Mouse (Mus musculus) midbrain, postnatal 0 days (tissue): Measurements from ENCODE around the gene Tmem185b. TPM values are rescaled to one million over a fixed set of nuclear protein-coding genes. Genes with fewer than 3 reads are reported as not detected.

Experiments
- ATAC-seq: fragments of 200-750 bp; cut with Nextera tagmentation; 2 replicates; pipeline ENCODE4 v1.8.0; 2017; ENCODE audit warnings: moderate number of reproducible peaks, mild to moderate bottlenecking, moderate TSS enrichment, moderate library complexity; ENCODE audit not compliant: low FRiP score
- DNase-seq: peaks from one replicate; pipeline ENCODE4 v3.0.0-alpha.2; 2015; ENCODE audit warnings: low spot score
- H3K27ac ChIP-seq: fragments of 300-500 bp; sonication (generic); 2 replicates; pipeline ENCODE4 v1.5.1; 2014; ENCODE audit warnings: low read depth, mild to moderate bottlenecking, low read length, mixed read lengths
- H3K27me3 ChIP-seq: fragments of 300-500 bp; sonication (generic); 2 replicates; pipeline ENCODE4 v1.6.1; 2014; ENCODE audit warnings: low read length, control low read depth, mixed read lengths; ENCODE audit not compliant: insufficient read depth
- H3K36me3 ChIP-seq: fragments of 300-500 bp; sonication (generic); 2 replicates; pipeline ENCODE4 v1.6.1; 2014; ENCODE audit warnings: low read length, control low read depth, mixed read lengths; ENCODE audit not compliant: insufficient read depth
- H3K4me1 ChIP-seq: fragments of 300-500 bp; sonication (generic); 2 replicates; pipeline ENCODE4 v1.6.1; 2014; ENCODE audit warnings: mild to moderate bottlenecking, control low read depth, antibody characterized with exemption, low read length, mixed read lengths; ENCODE audit not compliant: insufficient read depth
- H3K4me2 ChIP-seq: fragments of 300-500 bp; sonication (generic); 2 replicates; pipeline ENCODE4 v1.6.1; 2014; ENCODE audit warnings: low read depth, mild to moderate bottlenecking, low read length, mixed read lengths; ENCODE audit not compliant: poor library complexity, severe bottlenecking
- H3K4me3 ChIP-seq: fragments of 300-500 bp; sonication (generic); 2 replicates; pipeline ENCODE4 v1.5.1; 2014; ENCODE audit warnings: low read depth, mild to moderate bottlenecking, low read length, moderate library complexity
- H3K9ac ChIP-seq: fragments of 300-500 bp; sonication (generic); replicated peaks from 2 replicates; pipeline ENCODE4 v1.6.1; 2014; ENCODE audit warnings: mild to moderate bottlenecking, low read length, moderate library complexity, mixed read lengths; ENCODE audit not compliant: poor library complexity, severe bottlenecking
- H3K9me3 ChIP-seq: fragments of 300-500 bp; sonication (generic); 2 replicates; pipeline ENCODE4 v1.6.1; 2016; ENCODE audit warnings: low read length, control low read depth
- CTCF ChIP-seq: IDR thresholded peaks from 2 replicates; pipeline ENCODE4 v1.5.1; 2016; ENCODE audit warnings: antibody characterized with exemption, mild to moderate bottlenecking
- WGBS: fragments of 180-500 bp; shearing (Covaris S2); extraction: QIAGEN DNeasy Blood & Tissue Kit; methylation state at CpG from one replicate; pipeline ENCODE4 v1.1.7; 2014; 5-methylcytosine and 5-hydroxymethylcytosine counted together
- polyA plus RNA-seq: library from polyadenylated mRNA; unstranded; fragments of >200 nt; fragmentation: Nextera tagmentation; extraction: Ambion mirVana; gene quantifications from 2 replicates; pipeline ENCODE4 v1.2.1, GENCODE M21; 2015
- total RNA-seq: library from RNA; depleted of rRNA; stranded (reverse); fragments of >200 nt; gene quantifications from 2 replicates; pipeline ENCODE4 v1.2.3, GENCODE M21; 2014

Tmem185b gene
- total and polyA plus RNA-seq, 2 experiments from 2014 or later: 12.6 to 22.7 TPM

- H3K27me3 ChIP-seq: no peaks in the 10 kb centered on the region
- no peak overlapping the region for H3K4me3 ChIP-seq
- H3K27ac ChIP-seq: no peak overlapping the region
- no peak overlapping the region for H3K4me2 ChIP-seq
- no peak overlapping the region for H3K9ac ChIP-seq
- no peaks in the 10 kb centered on the region for H3K36me3 ChIP-seq
- no peaks in the 10 kb centered on the region for H3K9me3 ChIP-seq
- WGBS: 56% methylated on average over 3 of the region's 3 CpGs
- TF ChIP-seq CTCF: peak; percentile 48
- DNase-seq (no peak), ATAC-seq (no peak)
- H3K4me1 ChIP-seq: no peaks in the 10 kb centered on the region
Observed at GRCm38 (mm10) chr1:119482891-119483290, 43.1 kb upstream of the Tmem185b start.

- Histone ChIP-seq H3K36me3 (no peaks in the 10 kb centered on the region), H3K9ac (no peak overlapping the region), H3K4me2 (no peak overlapping the region), H3K4me1 (no peaks in the 10 kb centered on the region), H3K27me3 (no peaks in the 10 kb centered on the region), H3K9me3 (no peaks in the 10 kb centered on the region), H3K27ac (no peak overlapping the region), H3K4me3 (no peak overlapping the region)
- WGBS: 65% methylated on average over 3 of the region's 3 CpGs
- DNase-seq (peak; percentile 63), ATAC-seq (0 out of 2 replicates have a peak, but pooled peaks have one; percentile 29)
- peak; percentile 84 for TF ChIP-seq CTCF
Observed at GRCm38 (mm10) chr1:119484457-119484856, 41.5 kb upstream of the Tmem185b start.

GRCm38 (mm10) chr1:119485825-119486224, 40.1 kb upstream of the Tmem185b start:
- WGBS: 20% methylated on average over 2 of the region's 2 CpGs

GRCm38 (mm10) chr1:119487917-119488590, 37.9 kb upstream of the Tmem185b start:
- no peaks in the 10 kb centered on the region for H3K9me3 ChIP-seq
- no peak for TF ChIP-seq CTCF
- ATAC-seq (no peak), DNase-seq (no peak)
- no peaks in the 10 kb centered on the region for H3K27me3 ChIP-seq
- H3K36me3 ChIP-seq: no peaks in the 10 kb centered on the region
- no peak overlapping the region for H3K4me3 ChIP-seq
- H3K27ac ChIP-seq: no peak overlapping the region
- no peak overlapping the region for H3K4me2 ChIP-seq
- WGBS: 70% methylated on average over 10 of the region's 10 CpGs
- H3K9ac ChIP-seq: no peak overlapping the region
- no peaks in the 10 kb centered on the region for H3K4me1 ChIP-seq

More at GRCm38 (mm10) chr1:119485825-119486224, 40.1 kb upstream of the Tmem185b start:
- H3K4me1 ChIP-seq: no peaks in the 10 kb centered on the region
- DNase-seq (no peak), ATAC-seq (no peak)
- H3K4me3 ChIP-seq: no peak overlapping the region
- H3K27me3 ChIP-seq: no peaks in the 10 kb centered on the region
- no peak for TF ChIP-seq CTCF
- H3K4me2 ChIP-seq: no peak overlapping the region
- H3K36me3 ChIP-seq: no peaks in the 10 kb centered on the region
- H3K9ac ChIP-seq: no peak overlapping the region
- no peaks in the 10 kb centered on the region for H3K9me3 ChIP-seq
- H3K27ac ChIP-seq: no peak overlapping the region

GRCm38 (mm10) chr1:119490765-119491164, 35.2 kb upstream of the Tmem185b start:
- H3K4me1 ChIP-seq: no peaks in the 10 kb centered on the region
- H3K4me3 ChIP-seq: no peak overlapping the region
- H3K9me3 ChIP-seq: no peaks in the 10 kb centered on the region
- TF ChIP-seq CTCF: no peak
- H3K36me3 ChIP-seq: no peaks in the 10 kb centered on the region
- DNase-seq: no peak
- H3K27ac ChIP-seq: no peak overlapping the region
- ATAC-seq: no peak
- no peak overlapping the region for H3K4me2 ChIP-seq
- 82% methylated on average over 7 of the region's 7 CpGs for WGBS
- no peak overlapping the region for H3K9ac ChIP-seq
- no peaks in the 10 kb centered on the region for H3K27me3 ChIP-seq

- WGBS: 69% methylated on average over 11 of the region's 11 CpGs
- DNase-seq: no peak
- Histone ChIP-seq H3K4me1 (no peaks in the 10 kb centered on the region), H3K27ac (no peak overlapping the region), H3K4me3 (no peak overlapping the region), H3K36me3 (no peaks in the 10 kb centered on the region), H3K27me3 (no peaks in the 10 kb centered on the region), H3K9ac (no peak overlapping the region), H3K9me3 (no peaks in the 10 kb centered on the region), H3K4me2 (no peak overlapping the region)
- ATAC-seq: no peak
- TF ChIP-seq CTCF: no peak
Observed at GRCm38 (mm10) chr1:119492097-119492496, 33.9 kb upstream of the Tmem185b start.
